Mouse (Mus musculus): Measurements from ENCODE around the gene Nup93. TPM values are rescaled to one million over a fixed set of nuclear protein-coding genes. Genes with fewer than 3 reads are reported as not detected.
A peak's percentile ranks its signal among the peaks of the same experiment; 100 is the strongest.

Nup93 gene
- total RNA-seq, 2 experiments from 2014 or later = 27.6 to 28.3 TPM

DNA sequence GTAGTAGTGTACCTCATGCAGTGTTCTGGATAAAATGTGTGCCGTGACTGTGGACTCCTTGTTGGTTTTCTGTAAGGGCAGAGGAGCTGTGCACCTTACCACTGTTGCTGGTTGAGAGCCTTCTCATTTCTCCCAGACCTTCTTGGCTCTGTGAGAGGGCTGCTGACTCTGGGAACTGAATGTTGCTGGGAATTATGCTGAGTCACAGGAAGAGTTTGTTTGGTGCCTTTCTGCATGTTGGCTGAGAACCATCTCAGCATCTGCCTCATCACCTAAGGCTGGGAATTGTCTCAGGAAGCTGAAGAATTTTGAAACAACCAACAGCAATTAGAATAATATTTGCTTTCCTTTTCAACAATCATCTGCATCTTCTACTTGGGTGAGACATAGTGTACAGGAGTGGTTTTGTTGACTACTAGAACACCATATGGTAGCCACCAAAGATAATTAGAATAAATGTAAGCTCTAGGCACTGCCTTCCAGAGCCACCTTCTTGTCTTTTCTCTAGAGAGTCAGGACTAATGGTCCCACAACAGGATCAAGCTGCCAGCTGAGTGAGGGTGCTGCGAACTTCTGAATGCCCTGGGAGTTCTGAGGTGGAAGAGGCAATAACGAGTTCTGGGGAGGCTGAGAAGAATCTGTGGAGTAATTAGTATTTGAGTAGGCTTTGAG, 48.4 kb downstream of the Nup93 start:
- DNase-seq = no peak

GRCm38 (mm10) chr8:94266344-94267191, 52.2 kb downstream of the Nup93 start:
- intact Hi-C loops (cut with DNase I) = no loop called here
- DNase-seq = peak; percentile 31 to 35

More for the DNA sequence above, 48.4 kb downstream of the Nup93 start:
- intact Hi-C loops (cut with DNase I) = no loop called here

GRCm38 (mm10) chr8:94268359-94268890, 54.1 kb downstream of the Nup93 start:
- no peak for DNase-seq
- intact Hi-C loops (cut with DNase I) = no loop called here

GRCm38 (mm10) chr8:94270309-94270708, 55.9 kb downstream of the Nup93 start:
- intact Hi-C loops (cut with DNase I) = no loop called here
- peak in 1 of 2 experiments; percentile 23 for DNase-seq

- intact Hi-C loops (cut with DNase I) = no loop called here
- no peak for DNase-seq
Observed at GRCm38 (mm10) chr8:94271102-94271501, 56.7 kb downstream of the Nup93 start.

DNA sequence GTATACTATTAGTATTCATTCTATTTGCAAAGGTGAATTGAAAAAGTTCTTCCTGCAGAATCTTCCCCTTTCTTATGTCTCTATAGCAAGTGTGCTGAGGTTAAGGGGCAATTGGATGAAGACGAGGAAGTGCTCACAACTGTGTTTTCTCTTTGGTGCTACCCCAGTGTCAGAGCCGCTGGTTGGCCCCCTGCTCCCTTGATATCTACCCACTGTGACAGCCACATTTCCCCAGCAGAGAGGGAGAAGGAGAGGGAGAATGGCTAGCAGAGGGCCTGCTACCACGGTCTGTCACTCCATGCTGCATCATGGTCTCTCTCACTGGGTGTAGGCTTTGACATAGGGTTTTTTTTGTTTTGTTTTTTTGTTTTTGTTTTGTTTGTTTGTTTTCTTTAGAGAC, 58.2 kb downstream of the Nup93 start:
- intact Hi-C loops (cut with DNase I) = no loop called here
- no peak for DNase-seq

DNA sequence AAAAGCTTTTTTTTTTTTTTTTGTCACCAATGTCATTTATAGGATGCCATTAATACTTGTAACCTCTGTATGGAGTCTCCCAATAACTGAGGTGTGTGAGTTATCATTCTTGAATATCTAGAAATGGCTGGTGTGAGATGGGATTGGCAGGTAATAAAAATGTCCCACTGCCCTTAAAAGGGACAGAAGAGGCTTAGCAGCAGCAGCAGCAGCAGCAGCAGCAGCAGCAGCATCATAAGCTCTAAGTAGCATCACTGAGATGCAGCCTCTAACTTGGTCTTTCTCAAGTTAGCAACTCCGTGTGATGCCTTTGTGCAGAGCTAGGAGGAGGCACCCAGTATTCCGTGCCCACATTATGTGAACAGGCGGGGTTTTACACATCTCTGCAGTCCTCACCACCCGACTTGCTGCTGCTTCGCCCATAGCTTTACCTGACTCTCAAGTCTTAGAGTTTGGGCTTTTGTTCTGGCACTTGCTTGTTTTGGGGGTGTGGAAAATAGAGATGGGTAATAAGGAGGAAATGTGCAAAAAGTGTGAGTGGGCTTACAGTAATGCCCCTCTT, 59.0 kb downstream of the Nup93 start:
- no peak for DNase-seq
- intact Hi-C loops (cut with DNase I) = no loop called here

GRCm38 (mm10) chr8:94274030-94274429, 59.7 kb downstream of the Nup93 start:
- intact Hi-C loops (cut with DNase I) = no loop called here
- no peak for DNase-seq

DNA sequence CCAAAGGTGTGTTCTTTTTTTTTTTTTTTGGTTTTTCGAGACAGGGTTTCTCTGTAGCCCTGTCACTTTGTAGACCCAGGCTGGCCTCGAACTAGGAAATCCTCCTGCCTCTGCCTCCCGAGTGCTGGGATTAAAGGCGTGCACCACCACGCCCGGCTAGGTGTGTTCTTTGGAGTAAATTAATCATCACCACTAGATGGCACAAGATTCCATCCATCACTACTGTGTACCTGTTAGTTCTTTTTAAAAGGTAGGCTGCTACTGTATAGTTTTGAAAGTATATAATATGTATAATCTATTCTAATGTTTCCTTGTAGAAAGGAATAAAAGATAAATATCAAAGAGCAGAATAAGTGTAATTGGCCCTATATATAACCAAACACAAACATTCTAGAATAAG, 63.9 kb downstream of the Nup93 start:
- no peak for DNase-seq
- intact Hi-C loops (cut with DNase I) = no loop called here

DNA sequence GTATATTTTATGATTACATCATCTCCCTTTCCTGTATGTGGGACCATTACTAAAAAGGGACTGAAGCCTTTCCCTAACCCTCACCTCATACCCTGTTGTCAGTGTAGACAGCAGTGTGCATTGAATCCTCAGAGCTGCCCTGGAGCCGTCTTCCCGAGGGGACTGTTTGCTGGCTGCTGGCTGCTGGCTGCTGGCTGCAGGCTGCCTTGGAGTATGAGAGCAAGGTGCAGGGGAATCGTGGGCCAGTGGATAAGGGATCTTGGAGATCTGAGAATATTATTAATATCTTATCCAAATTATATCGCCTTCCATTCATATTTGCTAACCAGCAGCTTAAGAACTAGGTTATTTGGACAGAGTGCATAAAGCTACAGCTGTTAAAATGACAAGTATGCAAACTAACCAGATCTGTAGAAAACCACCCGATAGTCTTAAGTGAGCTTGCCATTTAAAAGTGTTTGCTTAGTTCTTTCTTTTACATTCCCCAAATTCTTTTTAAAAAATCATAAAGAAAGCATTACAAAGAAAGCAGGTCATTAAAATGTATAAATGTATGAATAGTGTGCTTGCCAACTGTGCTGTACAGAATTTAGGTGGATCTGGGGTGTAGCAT, 65.7 kb downstream of the Nup93 start:
- intact Hi-C loops (cut with DNase I) = no loop called here
- no peak for DNase-seq

- DNase-seq = no peak
- intact Hi-C loops (cut with DNase I) = no loop called here
Observed at GRCm38 (mm10) chr8:94282453-94282985, 68.2 kb downstream of the Nup93 start.

GRCm38 (mm10) chr8:94284204-94284603, 69.8 kb downstream of the Nup93 start:
- no peak for DNase-seq

DNA sequence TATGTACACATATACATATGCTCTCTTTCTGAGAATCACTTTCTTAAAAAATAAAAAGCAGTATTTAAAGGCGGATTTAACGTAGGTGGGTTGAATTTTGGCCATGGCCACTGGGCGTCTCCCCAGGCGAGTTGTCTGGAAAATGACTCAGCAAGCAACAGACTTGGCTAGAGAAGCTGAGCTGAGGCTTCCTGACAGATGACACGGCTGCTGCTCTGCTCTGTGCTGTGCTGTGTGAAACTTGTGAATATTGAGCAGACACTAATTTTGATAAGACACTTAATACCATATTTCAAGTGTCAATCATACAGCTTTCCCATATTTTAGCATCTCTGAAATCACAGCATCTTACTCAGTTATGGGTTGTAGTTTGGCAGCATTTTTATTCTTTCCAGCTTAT, 76.2 kb downstream of the Nup93 start:
- intact Hi-C loops (cut with DNase I) = no loop called here
- DNase-seq = peak; percentile 23 to 49

More at GRCm38 (mm10) chr8:94284204-94284603, 69.8 kb downstream of the Nup93 start:
- intact Hi-C loops (cut with DNase I) = no loop called here

DNA sequence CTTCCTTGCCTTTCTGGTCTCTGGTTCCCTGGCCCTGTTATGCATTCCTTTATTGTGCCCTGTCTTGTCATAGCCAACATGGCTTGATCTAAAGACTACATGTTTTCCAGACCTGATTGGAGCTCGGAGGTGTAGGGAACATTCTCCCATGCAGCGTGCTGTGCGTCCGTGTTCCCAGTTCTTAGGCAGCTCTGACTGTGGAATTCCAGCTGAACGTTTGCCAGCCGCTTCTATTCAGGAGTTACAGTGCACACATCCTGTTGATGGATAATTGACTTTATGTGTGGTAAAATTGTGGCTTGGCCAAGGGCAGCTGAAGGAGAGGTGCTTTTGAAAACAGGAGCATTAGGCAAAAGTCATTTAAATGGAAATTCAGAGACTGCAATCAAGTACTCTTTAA, 77.7 kb downstream of the Nup93 start:
- DNase-seq = peak; percentile 56 to 64
- intact Hi-C loops (cut with DNase I) = no loop called here

GRCm38 (mm10) chr8:94292626-94293025, 78.3 kb downstream of the Nup93 start:
- DNase-seq = no peak
- intact Hi-C loops (cut with DNase I) = no loop called here

DNA sequence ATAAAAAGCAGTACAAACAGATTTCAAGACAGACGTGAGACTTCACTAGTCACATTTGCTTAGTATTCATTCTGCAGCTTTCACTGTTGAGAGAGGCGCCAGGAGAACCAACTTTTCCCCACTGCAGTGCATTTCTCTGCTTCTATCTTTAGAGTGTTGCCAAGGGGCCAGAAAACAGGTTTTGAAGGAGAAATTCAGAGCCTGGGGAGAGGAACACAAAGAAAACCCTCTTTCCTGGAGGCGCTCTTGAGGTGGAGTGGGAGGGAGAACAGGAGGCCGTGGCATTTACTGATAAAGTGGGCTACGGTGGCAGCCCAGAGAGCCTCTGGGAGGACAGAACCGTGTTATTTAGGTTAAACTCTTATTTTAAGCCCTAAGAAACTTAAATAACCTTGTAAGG, 81.3 kb downstream of the Nup93 start:
- intact Hi-C loops (cut with DNase I) = no loop called here
- no peak for DNase-seq

DNA sequence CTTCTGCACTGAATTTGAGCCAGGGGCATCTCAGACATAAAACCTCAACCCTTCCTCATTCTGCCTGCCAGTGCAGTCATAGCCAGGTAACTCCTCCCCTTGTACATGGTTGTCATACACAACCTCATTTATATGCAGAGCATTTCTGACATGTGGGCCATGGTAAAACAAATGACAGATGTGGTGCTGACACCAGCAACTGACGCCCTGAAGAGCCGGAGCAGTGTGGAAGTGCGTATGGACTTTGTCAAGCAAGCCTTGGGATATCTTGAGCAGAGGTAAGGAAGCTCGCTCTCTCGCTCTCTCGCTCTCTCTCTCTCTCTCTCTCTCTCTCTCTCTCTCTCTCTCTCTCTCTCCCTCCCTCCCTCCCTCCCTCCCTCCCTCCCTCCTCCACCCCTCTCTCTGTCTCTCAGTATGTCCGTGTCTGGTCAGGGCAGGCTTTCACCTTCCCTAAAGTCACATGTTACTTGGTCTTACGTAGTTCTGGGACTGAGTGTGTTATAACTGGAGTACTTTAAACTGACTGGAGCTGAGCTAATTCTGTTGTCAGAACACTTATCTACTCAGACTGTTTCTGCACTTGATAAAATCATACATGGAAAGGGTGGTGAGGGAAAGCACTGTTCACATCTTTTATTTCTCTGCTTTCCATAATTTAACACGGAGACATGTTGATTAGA, 82.1 kb downstream of the Nup93 start:
- no peak for DNase-seq
- intact Hi-C loops (cut with DNase I) = no loop called here

DNA sequence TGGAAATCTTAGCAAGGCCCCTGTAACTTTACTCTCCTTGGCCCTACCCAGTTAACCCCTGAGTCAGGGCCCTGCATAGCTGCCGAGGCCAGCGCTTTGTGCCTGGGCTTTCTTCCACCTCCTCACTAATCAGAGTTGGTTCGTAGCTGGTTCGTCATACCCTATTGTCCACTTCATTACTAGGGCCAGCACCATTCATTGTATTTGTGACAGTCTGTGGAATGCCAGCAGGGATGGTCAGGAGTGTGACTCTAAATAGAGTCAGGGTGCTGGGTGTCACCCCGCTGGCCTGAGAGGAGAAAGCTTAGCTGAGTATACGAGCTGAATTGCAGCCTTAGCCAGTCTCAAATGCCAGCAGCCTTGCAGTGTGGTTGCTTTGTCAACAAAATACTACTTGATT, 82.7 kb downstream of the Nup93 start:
- peak in 1 of 2 experiments; percentile 16 for DNase-seq
- intact Hi-C loops (cut with DNase I) = no loop called here

- intact Hi-C loops (cut with DNase I) = no loop called here
- DNase-seq = no peak
Observed at GRCm38 (mm10) chr8:94300809-94301208, 86.4 kb downstream of the Nup93 start.

GRCm38 (mm10) chr8:94304412-94304811, 90.0 kb downstream of the Nup93 start:
- no peak for DNase-seq
- intact Hi-C loops (cut with DNase I) = no loop called here

Measured in heart, postnatal 10 days (tissue).